Mouse (Mus musculus) layer of hippocampus, adult 8-10 months (tissue): ENCODE data around the gene Aco1. TPM values are rescaled to one million over a fixed set of nuclear protein-coding genes. Genes with fewer than 3 reads are reported as not detected.
A peak's percentile ranks its signal among the peaks of the same experiment; 100 is the strongest.

Experiments used
- DNase-seq, 2 experiments: peaks; one replicate each; pipeline ENCODE4 v3.0.0; 2022; ENCODE audit warnings: low spot score in 2 of 2
- total RNA-seq, 4 experiments: library from RNA; stranded (reverse); gene quantifications; 2 replicates each; pipeline ENCODE4 v1.2.4; 2022

Aco1 gene
- total RNA-seq, 4 experiments from 2014 or later, result 26.7 to 29.9 (median 28.5) TPM

DNA sequence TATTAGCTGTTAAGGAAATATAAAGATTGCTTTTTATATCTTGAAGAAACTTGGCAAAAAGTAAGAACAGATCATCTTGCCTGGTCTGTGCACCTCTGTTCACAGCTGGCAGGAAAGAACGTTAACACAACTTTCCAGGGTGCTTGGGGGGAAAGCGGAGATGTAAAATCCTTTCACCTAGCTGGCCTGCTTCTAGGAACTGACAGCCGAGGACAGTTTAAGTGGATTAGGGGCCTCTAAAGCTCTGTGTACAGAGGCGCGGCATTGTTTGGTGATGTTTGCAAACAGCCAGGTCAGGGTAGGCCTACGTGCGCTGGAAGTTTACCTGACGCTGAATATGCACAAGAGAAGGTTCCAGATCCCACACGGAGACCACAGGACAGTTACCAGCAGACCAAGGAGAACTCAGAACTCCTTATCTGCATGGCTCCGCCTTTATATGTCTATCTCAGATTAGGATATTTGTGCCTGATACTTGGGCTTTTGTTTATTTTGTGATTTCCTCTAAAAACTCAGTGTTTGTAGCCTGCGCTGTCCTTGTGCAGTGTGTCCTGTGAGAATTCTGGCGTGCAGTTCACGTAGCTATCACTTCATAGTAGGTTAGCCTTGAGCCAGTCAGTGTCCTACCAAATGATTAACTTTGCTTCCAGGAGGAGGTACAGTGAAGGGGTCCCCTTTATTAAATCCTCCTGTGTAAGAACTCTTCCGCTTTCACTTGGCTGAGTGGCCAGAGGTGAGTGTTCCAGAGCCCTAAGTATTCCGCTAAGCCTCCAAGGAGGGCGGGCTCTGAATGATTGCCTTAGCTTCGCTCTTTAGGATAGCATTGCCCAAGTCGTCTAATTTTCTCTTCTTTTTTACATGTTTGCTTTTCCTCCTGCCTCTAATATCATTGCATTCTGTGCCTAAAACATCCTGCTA is 14.0 kb downstream of the Aco1 start:
- no peak for DNase-seq

DNA sequence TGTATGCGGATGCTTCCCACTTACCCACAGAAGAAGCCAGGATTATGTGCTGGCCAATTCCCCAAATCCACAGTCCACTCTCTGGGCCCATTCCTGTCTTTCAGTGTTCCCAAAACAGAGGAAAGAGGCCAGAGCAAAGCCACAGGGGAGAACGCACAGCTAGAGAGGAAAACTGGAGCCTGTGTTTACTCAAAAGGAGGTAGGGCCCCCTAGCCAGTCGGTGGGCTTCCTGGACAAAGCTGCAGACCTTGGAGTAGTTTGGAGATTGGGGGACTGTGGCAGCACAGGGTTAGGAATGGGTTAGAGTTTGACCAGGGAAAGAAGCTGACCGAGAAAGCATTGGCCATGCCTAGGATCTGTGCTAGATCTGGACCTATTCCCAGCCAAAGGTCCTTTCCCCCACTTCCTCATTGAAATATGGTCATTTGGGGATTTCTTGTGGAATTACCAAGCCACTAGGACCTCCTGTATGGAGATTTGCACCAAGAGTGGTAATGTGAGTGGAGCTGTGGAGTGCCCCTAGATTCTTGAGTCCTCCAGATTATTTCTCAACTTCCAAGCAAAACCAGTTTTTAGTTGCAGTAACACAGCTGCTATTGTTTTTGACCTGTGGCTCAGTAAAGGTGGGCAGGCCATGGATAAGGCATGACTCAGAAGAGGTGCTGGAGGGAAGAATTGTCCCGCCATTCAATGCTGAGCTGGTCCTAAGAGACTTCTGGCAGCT is 14.8 kb downstream of the Aco1 start:
- no peak for DNase-seq

DNA sequence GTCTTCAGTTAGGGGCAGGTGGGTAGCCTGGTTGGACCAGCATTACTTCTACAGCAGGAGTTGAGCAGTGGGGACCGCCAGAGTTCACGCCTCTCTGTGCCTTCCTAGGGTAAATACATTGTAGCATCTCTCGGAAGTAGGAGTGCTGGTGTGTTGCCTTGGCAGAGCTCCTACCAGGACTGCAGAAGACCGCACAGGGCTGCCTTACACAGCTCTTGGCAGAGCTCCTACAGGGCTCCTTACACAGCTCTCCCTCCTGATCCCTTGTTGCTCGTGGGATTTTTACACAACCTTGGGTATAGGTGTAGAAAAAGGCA is 15.3 kb downstream of the Aco1 start:
- DNase-seq, result no peak

DNA sequence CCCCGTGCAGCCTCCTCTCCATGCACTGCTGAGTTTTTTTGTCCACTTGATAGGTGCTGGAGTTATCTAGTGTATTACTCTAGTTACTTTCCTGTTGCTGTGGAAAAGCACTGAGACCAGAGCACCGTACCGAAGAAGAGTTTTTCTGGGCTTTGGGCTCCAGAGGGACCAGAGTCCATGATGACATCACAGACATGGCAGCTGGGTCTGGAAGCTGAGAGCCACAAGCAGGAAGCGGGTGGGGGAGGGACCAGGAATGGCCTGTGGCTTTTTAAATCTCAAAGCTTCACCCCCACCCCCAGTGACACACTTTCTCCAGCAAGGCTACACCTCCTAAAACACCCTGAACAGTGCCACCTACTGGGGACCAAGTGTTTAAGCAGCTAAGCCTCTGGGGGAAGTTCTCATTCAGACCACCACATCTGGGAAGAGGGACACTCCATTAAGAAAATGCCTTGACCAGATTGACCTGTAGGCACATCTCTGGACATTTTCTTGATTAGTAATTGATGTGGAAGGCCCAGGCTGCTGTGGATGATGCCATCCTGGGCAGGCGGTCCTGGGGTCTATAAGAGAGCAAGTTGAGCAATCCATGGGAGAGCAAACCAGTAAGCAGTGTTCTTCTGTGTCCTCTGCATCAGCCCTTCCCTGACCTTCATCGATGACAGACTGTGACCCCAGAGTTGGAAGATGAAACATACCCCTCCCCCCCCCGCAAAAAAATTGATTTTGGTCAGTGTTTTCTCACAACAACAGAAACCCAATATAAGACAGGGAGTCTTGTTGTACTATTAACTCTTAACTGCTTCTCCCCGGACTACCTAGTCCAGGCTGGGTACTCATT is 17.9 kb downstream of the Aco1 start:
- DNase-seq, result no peak

DNA sequence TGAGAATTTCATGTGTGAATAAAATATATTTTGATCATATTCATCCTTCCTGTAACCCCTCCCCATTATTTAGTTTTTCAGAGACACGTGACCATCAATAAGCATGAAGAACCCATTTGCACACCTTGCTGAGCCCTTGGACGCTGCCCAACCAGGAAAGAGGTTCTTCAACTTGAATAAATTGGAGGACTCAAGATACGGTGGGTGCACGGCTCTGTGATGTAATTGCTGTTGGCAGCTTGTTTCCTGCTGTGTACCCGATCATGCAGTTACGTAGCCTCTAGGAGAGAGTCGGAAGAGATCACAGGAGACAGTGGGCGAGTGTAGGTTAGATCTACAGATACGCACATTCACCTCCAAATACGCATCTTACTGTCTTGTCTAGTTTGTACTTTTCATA is 20.8 kb downstream of the Aco1 start:
- no peak for DNase-seq

DNA sequence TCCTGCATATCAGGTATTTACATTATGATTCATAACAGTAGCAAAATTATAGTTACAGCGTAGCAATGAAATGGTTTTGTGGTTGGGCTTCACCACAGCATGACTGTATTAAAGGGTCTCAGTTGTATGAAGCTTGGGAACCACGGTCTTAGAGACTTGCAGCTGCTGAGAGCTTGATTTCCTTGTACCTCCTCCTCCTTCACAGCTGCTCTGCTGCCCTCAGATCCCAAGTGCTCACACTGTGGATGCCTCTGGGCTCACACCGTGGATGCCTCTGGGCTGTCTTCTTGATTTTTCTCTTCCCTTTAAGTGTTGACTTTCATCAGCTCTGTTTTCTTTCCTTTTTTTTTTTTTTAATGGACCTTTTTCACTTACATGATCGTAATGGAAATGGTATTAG is 28.6 kb downstream of the Aco1 start:
- DNase-seq, result no peak

DNA sequence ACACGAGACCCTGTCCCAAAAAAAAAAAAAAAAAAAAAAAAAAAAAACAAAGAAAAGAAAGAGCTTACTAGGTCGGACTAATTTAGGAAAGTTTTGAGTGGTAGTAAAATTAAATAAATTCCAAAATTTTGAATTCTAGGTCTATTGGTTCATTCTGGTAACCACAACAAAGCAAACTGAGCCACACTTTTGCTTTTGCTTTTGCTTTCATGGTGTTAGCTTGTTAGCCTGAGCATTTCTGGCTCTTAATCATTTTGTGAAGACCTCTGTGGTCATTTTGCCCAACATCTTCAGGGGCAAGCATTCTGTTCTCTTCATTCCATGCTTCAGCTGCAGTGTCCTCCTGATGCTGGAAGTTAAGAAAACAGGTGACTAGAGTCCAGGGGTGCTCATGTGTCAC is 29.5 kb downstream of the Aco1 start:
- DNase-seq, result no peak

DNA sequence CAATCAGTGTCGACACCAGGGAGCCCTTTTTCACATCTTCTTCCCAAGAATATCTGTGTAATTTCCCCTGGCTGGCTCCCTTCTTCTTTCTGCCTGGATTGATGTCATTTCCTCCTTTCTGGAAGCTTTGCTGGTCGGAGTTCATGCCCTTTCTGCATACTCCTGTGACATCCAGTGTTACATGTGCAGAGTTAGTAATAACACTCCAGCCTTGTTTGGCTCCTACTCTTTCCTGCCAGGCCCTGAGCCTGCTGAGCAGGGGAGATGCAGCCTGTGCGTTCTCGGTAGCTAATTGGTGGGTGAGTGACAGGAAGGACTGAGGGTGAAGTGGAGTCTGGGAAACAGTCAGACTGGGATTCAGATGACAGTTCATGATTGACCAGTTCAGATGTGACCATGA is 31.4 kb downstream of the Aco1 start:
- no peak for DNase-seq

DNA sequence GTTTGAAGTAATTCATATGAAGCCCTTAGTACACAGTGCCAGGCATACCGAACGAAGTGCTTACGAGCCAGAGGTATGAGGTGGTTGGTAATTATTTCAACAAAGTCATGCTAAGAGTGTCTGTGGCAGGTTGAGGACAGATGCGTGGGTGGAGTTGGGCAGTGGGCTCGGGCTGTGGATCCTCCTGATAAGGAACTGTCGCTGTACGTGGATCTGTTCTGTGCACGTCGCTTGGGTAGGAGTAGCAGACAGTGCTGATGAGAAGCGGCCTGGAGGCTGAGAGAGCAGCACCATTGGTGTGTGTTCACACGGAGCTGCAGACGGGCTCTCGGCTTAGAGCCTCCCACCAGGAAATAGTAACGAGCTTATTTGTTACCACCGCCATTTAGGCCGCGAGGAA is 35.7 kb downstream of the Aco1 start:
- no peak for DNase-seq

DNA sequence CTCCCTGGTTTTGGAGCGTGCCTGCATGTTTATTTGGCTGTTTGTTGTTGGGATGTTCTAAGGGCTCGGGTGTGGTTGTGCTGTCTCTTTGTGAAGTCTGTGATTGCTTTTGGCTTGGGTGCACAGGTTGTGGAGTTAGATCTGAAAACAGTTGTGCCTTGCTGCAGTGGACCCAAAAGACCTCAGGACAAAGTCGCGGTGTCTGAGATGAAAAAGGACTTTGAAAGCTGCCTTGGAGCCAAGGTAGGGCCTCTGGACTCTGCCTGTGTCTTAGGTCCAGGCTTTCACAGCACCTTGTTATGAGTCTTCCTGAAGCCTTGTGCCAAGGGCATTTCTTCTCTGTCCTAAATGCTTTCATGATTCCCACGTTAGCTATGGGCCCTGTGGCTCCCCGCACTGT is 37.2 kb downstream of the Aco1 start:
- DNase-seq, result no peak

DNA sequence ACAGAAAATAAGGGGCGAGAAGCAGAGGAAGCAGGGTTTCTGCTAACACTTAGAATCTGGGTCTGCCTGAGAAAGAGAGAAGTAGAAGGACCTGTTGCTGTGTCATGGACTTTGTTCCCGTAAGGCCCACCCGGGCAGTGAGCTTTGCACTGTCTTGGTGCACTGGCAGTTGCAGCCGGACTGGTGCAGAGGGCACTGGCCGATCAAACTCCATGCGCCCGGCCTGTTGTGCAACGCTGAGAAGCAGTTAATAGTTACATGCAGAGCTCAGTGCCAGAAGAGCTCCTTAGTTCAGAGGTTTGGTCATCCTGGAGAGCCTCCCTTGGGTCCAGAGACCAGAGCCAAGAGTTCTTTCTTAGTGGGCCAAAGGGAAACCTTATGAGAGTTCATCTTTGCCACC is 38.8 kb downstream of the Aco1 start:
- DNase-seq, result no peak

DNA sequence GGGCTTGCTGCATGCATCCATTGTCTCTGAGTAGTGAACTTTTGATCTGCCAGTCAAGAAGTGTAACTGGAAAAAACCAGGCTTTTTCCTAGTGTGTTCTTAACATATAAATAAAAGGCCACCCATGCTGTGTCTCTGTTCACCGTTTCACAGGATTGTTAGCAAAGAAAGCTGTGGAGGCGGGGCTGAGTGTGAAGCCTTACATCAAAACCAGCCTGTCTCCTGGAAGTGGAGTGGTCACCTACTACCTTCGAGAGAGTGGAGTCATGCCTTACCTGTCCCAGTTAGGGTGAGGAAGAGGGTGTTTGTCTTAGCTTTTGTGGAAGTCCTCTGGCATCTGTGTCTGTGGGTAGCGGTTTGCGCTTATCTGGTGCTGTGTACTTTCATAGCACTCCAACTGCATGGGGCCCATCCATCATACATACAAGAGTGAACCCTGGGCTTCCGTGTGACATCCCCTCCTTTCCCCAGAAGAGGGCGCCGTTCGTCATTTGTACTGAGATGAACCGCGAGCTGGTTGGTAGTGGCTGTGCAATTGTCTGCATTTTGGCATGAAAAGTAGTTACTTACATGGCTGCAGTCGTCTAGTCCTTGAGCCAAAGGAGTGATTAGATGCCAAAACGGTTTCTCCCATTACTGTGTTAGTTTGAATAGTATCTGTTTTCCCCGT is 39.9 kb downstream of the Aco1 start:
- peak; percentile 29 to 68 for DNase-seq

DNA sequence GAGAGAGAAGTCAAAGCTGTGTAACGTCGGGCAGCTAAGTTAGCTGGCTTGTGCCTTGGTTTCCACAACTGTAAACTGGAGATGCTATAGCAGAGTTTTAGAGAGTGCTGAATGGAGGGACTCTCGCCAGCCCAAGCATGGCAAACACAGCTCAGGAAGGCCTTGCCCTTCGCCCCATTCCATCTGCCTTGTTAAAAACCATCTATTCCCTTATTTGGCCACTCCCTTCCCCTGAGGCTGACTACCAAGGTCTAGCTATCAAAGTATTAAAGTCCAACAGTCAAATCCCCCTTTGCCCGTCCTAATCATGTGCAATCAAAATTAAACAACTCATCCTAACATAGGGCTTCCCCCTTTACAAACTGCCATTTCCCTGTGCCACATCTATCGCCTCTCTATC is 40.9 kb downstream of the Aco1 start:
- no peak for DNase-seq

DNA sequence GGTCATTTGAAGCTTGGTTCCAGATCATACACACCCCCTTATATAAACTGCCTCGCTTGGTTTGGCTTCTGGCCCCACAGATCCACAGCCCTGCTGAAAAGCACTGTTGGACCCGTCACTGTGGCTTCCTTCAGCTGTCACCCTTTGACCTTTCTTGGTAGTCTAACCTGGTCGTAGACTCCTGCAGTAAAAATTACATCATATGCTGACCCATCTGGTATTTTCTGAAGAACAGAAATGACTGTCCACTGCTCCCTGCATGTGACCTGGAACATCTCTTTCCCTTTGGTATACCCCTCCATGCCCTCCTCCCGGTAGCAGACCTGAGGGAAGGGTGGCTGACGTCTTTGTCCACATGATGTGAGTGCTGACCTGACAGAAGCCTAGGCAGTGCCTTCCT is 41.6 kb downstream of the Aco1 start:
- no peak for DNase-seq

DNA sequence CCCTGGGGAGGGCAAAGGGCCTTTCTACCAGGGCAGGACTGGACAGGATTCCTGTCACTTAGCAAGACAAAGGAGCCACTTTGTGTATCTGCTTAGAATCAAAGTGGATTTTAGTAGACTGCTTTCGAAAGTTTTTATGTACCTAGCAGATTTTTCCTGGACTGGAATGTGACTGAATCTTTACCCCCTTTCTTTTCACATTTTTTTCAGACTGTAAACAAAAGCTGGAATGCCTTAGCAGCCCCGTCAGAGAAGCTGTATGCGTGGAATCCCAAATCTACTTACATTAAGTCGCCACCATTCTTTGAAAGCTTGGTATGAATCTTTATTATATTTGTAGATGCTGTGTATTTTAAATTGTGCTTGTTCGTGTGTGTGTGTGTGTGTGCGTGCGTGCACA is 45.1 kb downstream of the Aco1 start:
- DNase-seq, result no peak

DNA sequence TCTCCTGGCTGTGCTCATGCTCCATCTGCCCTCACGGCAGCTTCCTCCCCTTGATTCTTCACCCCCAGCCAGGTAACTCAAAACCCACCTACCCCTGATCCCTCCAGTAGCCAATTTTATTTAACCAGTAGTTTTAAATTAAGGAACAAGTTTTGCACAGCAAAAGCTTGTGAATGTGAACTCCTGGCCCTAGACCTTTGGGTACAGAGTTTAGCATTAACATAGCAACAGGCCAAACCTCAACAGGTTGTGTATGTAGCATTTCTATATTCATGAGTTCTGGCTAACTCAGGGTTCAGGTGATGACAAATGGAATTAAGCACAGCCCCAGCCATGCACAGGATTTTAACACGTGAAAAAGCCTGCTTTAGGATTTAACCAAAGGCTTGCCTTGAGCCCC is 49.4 kb downstream of the Aco1 start:
- DNase-seq, result no peak

DNA sequence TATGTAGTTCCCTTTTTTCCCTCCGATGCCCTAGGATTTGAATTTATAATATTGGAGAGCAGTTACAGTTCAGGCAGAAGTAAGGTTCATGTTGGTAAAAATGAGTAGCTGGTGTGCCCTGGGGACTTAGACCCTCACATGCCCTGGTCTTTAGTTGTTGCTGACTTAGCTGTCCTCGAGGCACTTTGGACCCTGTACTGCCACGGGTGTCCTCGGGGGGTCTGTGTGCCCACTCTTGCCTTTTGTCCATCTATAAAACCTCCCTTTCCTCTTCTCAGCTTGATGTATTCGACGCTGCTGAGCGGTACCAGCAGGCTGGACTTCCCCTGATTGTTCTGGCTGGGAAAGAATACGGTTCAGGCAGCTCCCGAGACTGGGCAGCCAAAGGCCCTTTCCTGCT is 50.6 kb downstream of the Aco1 start:
- no peak for DNase-seq

DNA sequence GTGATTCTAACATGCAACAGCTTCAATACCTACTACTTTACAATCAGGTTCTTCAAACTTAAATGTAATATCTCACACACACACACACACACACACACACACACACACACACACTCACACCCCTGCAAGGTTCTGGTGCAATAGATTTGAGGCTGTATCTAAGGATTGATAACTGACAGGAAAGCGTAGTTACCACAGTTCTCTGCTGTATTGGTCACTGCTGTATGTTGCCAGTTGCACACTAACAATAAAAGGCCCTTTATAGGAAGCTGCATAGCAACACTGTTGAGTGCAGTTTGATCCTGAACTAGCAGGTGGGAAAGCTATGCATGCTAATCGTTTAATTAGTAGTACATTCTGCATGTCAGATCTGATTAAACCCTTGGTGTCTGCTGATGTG is 52.5 kb downstream of the Aco1 start:
- DNase-seq, result no peak

DNA sequence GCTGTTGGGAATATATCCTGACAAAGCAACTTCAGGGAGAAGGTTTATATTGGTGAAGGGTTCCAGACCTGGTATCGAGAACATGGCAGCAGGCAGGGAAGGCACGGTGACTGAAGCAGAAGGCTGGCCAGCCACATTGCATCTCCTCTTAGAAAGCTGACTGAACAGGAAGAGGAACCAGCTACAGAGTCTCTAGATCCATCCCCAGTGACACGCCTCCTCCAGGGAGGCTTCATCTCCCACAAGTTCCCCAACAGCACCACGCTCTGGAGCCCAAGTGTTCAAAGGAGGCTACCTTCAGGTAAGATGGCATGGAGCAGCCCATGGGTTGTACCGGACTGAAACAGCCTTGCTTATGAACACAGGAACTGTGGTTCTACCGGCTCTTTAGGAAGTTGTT is 59.3 kb downstream of the Aco1 start:
- no peak for DNase-seq

DNA sequence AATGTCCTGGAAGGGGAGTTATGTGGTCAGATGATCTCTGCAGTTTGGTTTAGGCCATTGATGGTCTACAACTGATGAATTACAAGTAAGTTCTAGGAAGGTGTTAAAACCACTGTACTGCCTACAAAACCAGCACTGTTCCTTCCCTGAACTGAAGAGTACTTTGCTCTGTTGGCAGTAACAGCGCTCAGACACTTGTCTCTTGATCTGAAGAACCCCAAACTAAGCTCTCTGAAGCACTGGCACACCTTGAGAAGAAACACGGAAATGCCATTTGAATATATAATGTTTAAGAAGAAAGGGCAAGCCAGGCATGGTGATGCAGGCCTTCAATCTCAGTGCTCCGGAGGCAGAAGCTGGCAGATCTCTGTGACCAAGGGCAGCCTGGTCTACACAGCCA is 61.5 kb downstream of the Aco1 start:
- no peak for DNase-seq

DNA sequence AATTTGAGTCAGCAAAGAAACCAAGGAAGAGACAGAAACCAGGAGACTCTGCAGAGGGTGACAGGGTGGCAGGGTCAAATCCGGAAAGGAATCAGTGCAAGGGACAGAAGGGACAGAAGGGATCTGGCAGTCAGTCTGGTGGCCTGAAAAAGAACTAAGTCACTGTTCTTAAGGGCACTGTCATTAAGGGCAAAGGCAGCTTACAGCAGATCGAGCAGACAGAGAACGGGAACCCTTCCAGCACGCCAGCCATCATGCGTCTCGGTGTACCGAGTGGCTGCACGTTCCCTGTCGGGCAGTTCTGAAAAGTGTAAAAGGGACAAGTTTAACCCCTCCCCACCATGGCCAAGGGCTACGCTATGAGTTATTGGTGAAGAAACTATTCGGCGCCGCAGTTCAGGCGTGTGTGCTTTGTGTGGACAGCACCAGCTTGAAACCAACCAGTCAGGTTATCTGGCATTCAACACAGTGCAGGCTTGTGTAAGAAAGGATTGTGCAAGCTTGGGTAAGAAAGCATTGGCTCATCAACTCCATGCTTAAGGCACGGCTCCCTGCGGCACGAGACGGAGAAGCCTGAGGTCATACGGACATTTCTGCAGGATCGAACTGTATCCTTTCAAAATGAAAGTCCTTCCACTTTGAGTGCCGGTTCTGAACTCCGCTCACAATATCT is 62.5 kb downstream of the Aco1 start:
- DNase-seq, result no peak
